Mouse (Mus musculus): ENCODE measurements around the gene Mllt10. TPM values are rescaled to one million over a fixed set of nuclear protein-coding genes. Genes with fewer than 3 reads are reported as not detected.
A peak's percentile ranks its signal among the peaks of the same experiment; 100 is the strongest.

Gene Mllt10
- total RNA-seq, 2 experiments from 2014 or later = 21.7 to 33.1 TPM

- no peak for DNase-seq
Observed at GRCm38 (mm10) chr2:18051831-18052170, 3.2 kb upstream of the Mllt10 start.

GRCm38 (mm10) chr2:18052581-18052980, 2.5 kb upstream of the Mllt10 start:
- no peak for DNase-seq

GRCm38 (mm10) chr2:18053243-18053950, 1.6 kb upstream of the Mllt10 start:
- no peak for DNase-seq

- peak; percentile 56 for DNase-seq
Observed at GRCm38 (mm10) chr2:18053951-18054530, 996 bp upstream of the Mllt10 start.

GRCm38 (mm10) chr2:18055929-18056785, 1.1 kb downstream of the Mllt10 start:
- peak; percentile 97 for DNase-seq

- peak; percentile 89 for DNase-seq
Observed at GRCm38 (mm10) chr2:18056786-18057255, 1.8 kb downstream of the Mllt10 start.

- DNase-seq = peak; percentile 62
Observed at GRCm38 (mm10) chr2:18057336-18058145, 2.5 kb downstream of the Mllt10 start.

GRCm38 (mm10) chr2:18058146-18058708, 3.2 kb downstream of the Mllt10 start:
- no peak for DNase-seq

- no peak for DNase-seq
Observed at GRCm38 (mm10) chr2:18059063-18059462, 4.0 kb downstream of the Mllt10 start.

GRCm38 (mm10) chr2:18059891-18060290, 4.9 kb downstream of the Mllt10 start:
- no peak for DNase-seq

GRCm38 (mm10) chr2:18060396-18060795, 5.4 kb downstream of the Mllt10 start:
- no peak for DNase-seq

- DNase-seq = no peak
Observed at GRCm38 (mm10) chr2:18063763-18064251, 8.8 kb downstream of the Mllt10 start.

GRCm38 (mm10) chr2:18064356-18064858, 9.4 kb downstream of the Mllt10 start:
- peak; percentile 88 for DNase-seq

GRCm38 (mm10) chr2:18064941-18065707, 10.1 kb downstream of the Mllt10 start:
- peak; percentile 85 for DNase-seq

GRCm38 (mm10) chr2:18065708-18066030, 10.6 kb downstream of the Mllt10 start:
- no peak for DNase-seq

GRCm38 (mm10) chr2:18066436-18066835, 11.4 kb downstream of the Mllt10 start:
- no peak for DNase-seq

GRCm38 (mm10) chr2:18068071-18068796, 13.2 kb downstream of the Mllt10 start:
- DNase-seq = no peak

- DNase-seq = no peak
Observed at GRCm38 (mm10) chr2:18071947-18072346, 16.9 kb downstream of the Mllt10 start.

- DNase-seq = no peak
Observed at GRCm38 (mm10) chr2:18080182-18080860, 25.3 kb downstream of the Mllt10 start.
